Mouse (Mus musculus) testis, adult 2 months (tissue): Measurements from ENCODE around the gene Grhl1. TPM values are rescaled to one million over a fixed set of nuclear protein-coding genes. Genes with fewer than 3 reads are reported as not detected.

Experiments
- H3K27ac ChIP-seq: fragments of 200-500 bp; 2 replicates; pipeline ENCODE4 v1.5.1; 2012; ENCODE audit warnings: low read depth, low read length; ENCODE audit not compliant: control insufficient read depth, insufficient read depth
- H3K27me3 ChIP-seq: fragments of 200-500 bp; 2 replicates; pipeline ENCODE4 v1.6.1; 2012; ENCODE audit warnings: mild to moderate bottlenecking, low read length, moderate library complexity; ENCODE audit not compliant: control insufficient read depth, insufficient read depth
- H3K36me3 ChIP-seq: fragments of 200-500 bp; 2 replicates; pipeline ENCODE4 v1.6.1; 2012; ENCODE audit warnings: mild to moderate bottlenecking, low read length; ENCODE audit not compliant: control insufficient read depth, insufficient read depth
- H3K4me1 ChIP-seq: fragments of 200-500 bp; 2 replicates; pipeline ENCODE4 v1.6.1; 2012; ENCODE audit warnings: low read length; ENCODE audit not compliant: control insufficient read depth, insufficient read depth
- H3K4me3 ChIP-seq: fragments of 200-500 bp; 2 replicates; pipeline ENCODE4 v1.5.1; 2012; ENCODE audit warnings: low read depth, mild to moderate bottlenecking, low read length, moderate library complexity, mixed read lengths; ENCODE audit not compliant: control insufficient read depth
- CTCF ChIP-seq: fragments of 200-500 bp; IDR thresholded peaks from 2 replicates; pipeline ENCODE4 v1.5.1; 2012; ENCODE audit warnings: low read depth, mild to moderate bottlenecking, inconsistent platforms, low read length, moderate library complexity; ENCODE audit not compliant: control insufficient read depth, insufficient read depth, insufficient replicate concordance
- POLR2A ChIP-seq: fragments of 200-500 bp; IDR thresholded peaks from 2 replicates; pipeline ENCODE4 v1.6.1; 2012; ENCODE audit warnings: low read depth, mild to moderate bottlenecking, inconsistent platforms, low read length, moderate library complexity; ENCODE audit not compliant: control insufficient read depth
- polyA plus RNA-seq: library from polyadenylated mRNA; depleted of rRNA; stranded (reverse); fragments of >200 nt; gene quantifications from 2 replicates; pipeline ENCODE4 v1.2.3, GENCODE M21; 2012

The Grhl1 gene
- polyA plus RNA-seq, 1 experiment: 6.0 TPM

- Histone ChIP-seq H3K4me1 (no peaks in the 10 kb centered on the region), H3K4me3 (no peak overlapping the region), H3K27ac (no peak overlapping the region), H3K36me3 (peaks cover 4% of the 10 kb centered on the region), H3K27me3 (no peaks in the 10 kb centered on the region)
- TF ChIP-seq CTCF: no peak
- TF ChIP-seq POLR2A: no peak
These were observed 34.1 kb downstream of the Grhl1 start for GRCm38 (mm10) chr12:24606166-24606565.

DNA sequence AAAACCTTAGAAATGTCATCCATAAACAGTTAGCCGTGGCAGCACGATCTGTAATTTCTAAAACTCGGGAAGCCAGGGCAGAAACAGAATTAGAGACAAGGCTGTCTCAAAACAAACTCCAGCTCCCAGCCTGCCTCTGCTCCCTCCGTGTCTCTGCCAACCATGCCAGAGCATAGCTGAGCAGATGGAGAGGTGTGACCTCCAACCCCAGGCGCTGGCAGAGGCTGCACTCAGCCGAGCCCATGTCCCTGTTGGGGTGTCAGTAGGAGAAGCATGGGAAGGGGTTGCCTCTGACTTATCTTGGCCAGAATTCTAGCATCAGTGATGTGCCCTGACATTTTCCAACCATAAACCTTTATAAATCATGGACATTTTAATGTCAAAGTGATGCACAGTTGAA lies 40.5 kb downstream of the Grhl1 start:
- Histone ChIP-seq H3K4me1 (no peaks in the 10 kb centered on the region), H3K27ac (no peak overlapping the region), H3K4me3 (no peak overlapping the region), H3K27me3 (no peaks in the 10 kb centered on the region), H3K36me3 (peaks cover 4% of the 10 kb centered on the region; the same call in 1 of the 2 replicates)
- TF ChIP-seq CTCF: no peak
- no peak for TF ChIP-seq POLR2A

GRCm38 (mm10) chr12:24614452-24615075 lies 42.5 kb downstream of the Grhl1 start:
- TF ChIP-seq POLR2A (no peak), CTCF (no peak)
- no peak overlapping the region for H3K4me3 ChIP-seq
- H3K27ac ChIP-seq: no peak overlapping the region
- peaks cover 4% of the 10 kb centered on the region; the same call in 1 of the 2 replicates for H3K36me3 ChIP-seq
- H3K4me1 ChIP-seq: no peaks in the 10 kb centered on the region
- H3K27me3 ChIP-seq: no peaks in the 10 kb centered on the region

GRCm38 (mm10) chr12:24615140-24615539 lies 43.1 kb downstream of the Grhl1 start:
- H3K27ac ChIP-seq: no peak overlapping the region
- no peak for TF ChIP-seq POLR2A
- TF ChIP-seq CTCF: no peak

GRCm38 (mm10) chr12:24619436-24619835 lies 47.4 kb downstream of the Grhl1 start:
- H3K4me3 ChIP-seq: no peak overlapping the region
- no peaks in the 10 kb centered on the region for H3K27me3 ChIP-seq
- no peaks in the 10 kb centered on the region; the same call in 1 of the 2 replicates for H3K36me3 ChIP-seq
- peaks cover 3% of the 10 kb centered on the region for H3K4me1 ChIP-seq
- no peak overlapping the region for H3K27ac ChIP-seq
- TF ChIP-seq POLR2A: no peak
- no peak for TF ChIP-seq CTCF

More at GRCm38 (mm10) chr12:24615140-24615539, 43.1 kb downstream of the Grhl1 start:
- no peak overlapping the region for H3K4me3 ChIP-seq
- H3K36me3 ChIP-seq: peaks cover 4% of the 10 kb centered on the region; the same call in 1 of the 2 replicates
- H3K27me3 ChIP-seq: no peaks in the 10 kb centered on the region
- peaks cover 2% of the 10 kb centered on the region for H3K4me1 ChIP-seq

- TF ChIP-seq CTCF (no peak), POLR2A (no peak)
- Histone ChIP-seq H3K27ac (no peak overlapping the region), H3K36me3 (no peaks in the 10 kb centered on the region), H3K4me1 (peaks cover 3% of the 10 kb centered on the region), H3K27me3 (no peaks in the 10 kb centered on the region), H3K4me3 (no peak overlapping the region)
These were observed 51.6 kb downstream of the Grhl1 start for GRCm38 (mm10) chr12:24623486-24624251.

DNA sequence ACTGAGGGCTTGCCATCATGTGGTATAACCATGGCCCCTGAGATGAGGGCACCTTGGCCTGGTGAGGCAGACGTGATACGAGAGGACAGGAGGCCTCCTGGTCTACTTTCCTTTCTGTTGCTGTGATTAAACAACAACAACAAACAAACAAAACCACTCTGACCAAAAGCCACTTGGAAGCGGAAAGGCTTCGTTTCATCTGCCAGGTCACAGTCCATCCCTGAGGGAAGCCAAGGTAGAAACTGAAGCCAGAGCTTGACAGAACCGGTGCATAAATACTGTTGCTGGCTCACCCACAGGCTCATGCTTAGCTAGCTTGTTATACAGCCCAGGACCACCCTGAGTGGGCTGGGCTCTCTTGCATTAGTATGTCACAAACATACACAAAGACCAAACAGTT lies 54.3 kb downstream of the Grhl1 start:
- Histone ChIP-seq H3K36me3 (no peaks in the 10 kb centered on the region), H3K27me3 (no peaks in the 10 kb centered on the region), H3K4me3 (no peak overlapping the region), H3K4me1 (no peaks in the 10 kb centered on the region), H3K27ac (no peak overlapping the region)
- TF ChIP-seq POLR2A (no peak), CTCF (no peak)
